Mouse (Mus musculus) left cerebral cortex, adult 9 months (tissue): ENCODE data around the gene Snx30.
A peak's percentile ranks its signal among the peaks of the same experiment; 100 is the strongest.

Experiments used
- DNase-seq, 2 experiments: peaks; one replicate each; pipeline ENCODE4 v3.0.0; 2022; ENCODE audit warnings: low spot score in 2 of 2

Gene Snx30

DNA sequence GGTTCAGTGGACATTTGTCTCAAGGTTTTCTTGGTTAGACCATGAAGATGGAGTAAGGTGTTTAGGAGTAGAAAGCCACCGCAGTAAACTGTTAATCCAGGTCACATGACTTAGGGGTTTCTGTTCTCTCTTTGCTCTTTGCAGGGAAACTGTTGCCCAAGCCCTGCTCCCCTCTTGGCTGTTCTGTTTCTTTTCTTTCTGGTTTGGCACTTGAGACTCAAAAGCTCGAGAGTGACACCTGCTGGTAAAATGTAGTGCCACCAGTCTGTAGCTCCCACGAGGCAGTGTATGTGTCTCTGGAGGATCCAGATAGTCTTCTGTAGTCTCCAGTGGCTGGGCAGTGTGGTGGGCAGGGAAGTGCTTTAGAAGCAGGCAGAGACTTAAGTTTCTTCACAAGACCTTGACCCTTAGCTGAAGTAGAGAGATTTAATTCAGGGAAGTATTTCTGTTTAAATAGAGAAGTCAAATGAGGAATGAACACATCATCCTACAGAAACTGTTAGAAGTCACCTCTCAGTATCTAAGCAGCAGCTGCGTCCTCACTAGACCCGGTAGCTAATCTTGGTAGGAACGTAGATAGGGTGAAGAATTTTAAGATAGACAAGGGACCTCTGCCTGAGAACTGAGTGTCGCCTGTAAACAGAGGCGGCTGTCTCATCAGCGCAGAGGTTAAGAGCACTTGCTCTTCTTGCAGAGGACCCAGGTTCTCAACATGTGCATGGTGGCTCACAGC, 65.4 kb downstream of the Snx30 start:
- peak in 1 of 2 experiments; percentile 92 for DNase-seq

DNA sequence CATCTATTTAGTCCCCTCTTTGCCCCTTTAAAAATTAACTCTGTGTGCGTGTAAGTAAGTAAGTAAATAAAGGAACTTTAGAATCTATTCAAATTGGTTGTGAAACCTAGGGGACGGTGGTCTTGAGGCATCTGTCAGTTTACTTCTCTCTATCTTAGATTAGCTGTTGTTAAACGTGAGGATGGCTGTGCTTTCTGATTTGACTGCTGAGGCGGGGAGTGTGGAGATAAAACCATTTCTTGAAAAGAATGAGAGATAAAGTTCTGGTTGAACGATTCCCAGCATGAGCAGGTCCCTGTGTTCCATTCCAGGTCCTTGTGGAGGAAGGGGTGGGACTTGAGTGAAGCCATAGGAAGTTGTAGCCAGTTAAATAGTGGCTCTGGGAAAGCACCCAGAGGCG, 67.6 kb downstream of the Snx30 start:
- no peak for DNase-seq

DNA sequence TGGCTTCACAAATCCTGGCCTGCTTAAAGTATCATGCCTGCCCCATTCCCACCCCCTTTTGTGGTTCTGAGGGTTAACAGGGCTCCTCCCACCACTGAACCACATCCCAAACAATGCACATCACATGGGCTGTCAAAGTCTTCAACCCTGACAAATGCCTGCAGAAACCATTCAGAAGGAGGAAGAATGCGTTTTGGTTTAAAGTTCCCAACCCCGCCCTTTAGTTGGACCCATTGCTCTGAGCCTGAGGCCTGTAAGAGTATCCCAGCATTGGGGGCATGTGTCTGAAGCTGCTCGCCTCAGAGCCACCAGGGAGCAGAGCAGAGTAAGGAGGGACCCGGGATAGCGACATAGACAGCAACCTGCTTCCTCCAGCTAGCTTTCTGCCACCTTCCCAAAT, 68.2 kb downstream of the Snx30 start:
- DNase-seq = no peak

DNA sequence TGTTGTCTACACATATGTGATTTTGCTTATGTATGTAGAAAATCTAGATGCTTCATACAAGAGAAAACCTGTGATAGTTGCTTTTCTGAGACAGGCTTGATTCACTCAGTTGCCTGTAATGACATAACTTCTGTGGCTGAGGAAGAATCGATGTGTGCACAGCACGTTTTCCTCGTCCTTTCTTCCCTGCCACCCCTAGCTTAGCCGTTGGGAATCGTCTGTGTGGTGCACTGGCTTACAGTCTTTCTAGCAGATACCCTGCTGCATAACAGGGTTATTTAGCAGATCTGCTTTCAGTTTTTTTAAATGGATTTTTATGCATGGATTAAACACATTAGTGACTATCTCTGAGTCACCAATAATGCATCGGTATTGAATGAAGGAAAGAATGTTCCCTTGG, 70.9 kb downstream of the Snx30 start:
- DNase-seq = no peak

DNA sequence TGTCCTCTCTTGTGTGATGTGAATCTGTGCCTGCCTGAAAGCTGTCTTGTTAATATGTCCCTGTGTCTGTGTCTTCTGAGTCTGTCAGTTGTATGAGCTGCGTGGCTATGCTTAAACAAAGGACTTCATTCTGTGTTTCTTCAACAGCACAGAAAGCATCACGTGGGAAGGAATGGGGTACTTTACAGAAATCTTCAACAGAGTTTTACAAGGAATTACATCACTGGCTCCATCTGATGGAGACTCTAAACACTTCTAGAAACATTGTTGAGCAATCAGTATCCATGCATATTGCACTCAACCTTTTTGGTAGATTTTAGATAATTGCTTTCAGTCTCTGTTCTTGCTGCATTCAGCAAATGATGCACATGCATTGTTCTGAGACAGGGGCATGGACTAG, 71.4 kb downstream of the Snx30 start:
- no peak for DNase-seq

DNA sequence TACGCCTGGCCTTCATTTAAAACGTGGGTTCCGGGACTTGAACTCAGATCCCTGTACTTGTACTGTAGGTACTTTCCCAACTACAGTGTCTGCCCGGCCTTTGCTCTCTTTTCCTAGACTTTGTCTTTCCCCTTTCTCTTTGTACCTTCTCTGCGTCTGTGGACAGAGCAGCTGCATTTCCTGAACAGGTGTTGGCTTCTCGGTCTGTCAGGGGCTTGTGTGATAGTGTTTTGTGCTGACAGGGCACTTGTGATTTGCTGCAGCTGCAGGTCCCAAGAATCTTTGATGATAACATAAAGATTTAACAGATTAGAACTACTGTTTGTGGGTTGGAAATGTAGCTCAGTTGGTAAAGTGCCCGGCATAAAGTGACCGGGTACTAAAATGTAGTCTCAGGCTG, 73.0 kb downstream of the Snx30 start:
- no peak for DNase-seq

DNA sequence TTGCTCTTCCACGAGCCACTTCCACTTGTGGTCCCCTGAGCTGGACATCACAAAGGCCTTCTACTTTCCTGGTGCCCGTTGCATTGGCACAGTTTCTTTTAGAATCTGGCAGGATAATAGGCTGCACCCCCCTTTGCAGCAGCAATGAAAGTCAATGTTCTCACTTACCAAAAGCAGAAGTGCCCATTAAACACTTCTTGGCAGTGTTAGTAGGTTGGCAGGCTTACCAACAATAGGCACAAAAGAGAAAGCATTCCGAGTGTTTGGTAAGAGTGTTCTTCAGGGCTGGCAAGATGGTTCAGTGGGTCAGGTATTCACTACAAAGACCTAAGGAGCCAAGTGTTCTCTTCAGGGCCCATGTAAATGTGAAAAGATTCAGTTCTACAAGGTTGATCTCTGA, 73.8 kb downstream of the Snx30 start:
- DNase-seq = no peak

DNA sequence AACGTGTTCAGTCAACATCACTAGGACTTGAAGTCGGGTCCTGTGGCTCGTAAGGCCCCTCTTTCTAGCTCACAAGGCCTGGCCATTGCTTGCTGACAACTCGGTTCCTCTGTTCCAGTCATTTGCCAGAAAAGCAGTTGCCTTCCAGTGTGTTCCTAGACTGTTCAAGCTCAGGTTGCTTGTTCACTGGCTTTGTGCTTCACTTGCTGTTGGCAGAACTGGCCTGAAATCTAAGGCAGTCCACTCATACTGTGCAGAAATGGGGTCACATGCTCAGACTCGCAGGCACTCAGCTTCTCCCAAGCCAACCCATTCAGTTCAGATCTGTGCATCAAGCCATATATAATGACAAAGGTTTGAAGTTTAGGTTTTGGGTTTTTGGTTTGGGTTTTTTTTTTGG, 75.1 kb downstream of the Snx30 start:
- DNase-seq = no peak

DNA sequence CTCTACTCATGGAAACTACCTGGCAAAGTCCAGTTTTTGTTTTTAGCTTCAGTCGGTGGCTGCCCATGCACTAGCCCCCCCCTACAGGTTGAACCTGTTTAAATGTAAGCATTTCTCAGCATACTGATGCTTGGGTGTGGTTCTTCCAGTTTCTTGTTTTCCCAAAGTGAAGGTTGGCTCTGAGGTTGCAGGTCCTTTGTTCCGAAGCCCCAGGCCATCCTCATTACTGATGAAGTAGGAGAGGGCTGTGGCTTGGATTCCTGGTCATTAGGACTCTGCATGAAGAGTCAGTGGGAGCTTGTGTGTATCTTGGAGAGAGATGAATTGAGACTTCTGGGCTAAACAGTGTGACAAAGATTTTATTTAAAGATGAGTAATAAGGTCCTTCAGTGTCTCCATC, 75.6 kb downstream of the Snx30 start:
- DNase-seq = no peak

DNA sequence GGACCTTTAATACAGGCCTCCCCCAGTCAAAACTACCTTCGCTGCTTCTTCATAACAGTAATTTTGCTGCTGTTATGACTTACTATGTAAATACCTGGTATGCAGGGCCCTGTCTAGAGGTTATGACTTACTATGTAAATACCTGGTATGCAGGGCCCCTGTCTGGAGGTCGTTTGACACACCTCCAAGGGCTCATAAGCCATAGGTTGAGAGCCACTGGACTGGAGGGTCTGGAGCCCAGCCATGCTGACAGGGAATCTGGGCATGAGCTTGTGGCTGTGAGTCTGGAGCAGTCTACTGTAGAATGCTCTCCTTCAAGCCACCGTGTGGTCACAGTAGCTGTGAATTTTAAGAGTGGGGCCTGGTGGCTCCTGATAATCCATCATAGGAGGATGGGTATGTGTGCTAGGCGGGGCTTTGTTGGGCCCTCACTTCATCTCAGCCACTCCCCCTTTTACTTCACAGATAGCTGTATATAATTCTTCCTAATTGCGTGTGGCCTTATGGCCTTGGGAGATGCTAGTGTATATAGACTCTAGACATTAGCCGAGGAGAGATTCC, 78.6 kb downstream of the Snx30 start:
- DNase-seq = no peak

DNA sequence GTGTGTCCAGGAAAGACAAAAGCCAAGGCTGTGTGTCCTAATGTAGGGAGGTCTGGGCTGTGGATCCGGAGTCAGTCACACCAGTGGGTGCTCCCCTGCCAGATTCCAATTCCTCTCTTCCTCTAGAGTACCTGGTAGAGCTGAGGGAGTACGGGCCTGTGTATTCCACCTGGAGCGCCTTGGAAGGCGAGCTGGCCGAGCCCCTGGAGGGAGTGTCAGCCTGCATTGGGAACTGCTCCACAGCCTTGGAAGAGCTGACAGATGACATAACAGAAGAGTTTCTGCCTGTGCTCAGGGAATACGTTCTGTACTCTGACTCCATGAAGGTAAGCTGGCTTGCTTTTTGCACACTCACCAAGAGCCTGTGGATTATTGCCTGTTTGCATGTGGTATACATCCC, 80.6 kb downstream of the Snx30 start:
- no peak for DNase-seq

DNA sequence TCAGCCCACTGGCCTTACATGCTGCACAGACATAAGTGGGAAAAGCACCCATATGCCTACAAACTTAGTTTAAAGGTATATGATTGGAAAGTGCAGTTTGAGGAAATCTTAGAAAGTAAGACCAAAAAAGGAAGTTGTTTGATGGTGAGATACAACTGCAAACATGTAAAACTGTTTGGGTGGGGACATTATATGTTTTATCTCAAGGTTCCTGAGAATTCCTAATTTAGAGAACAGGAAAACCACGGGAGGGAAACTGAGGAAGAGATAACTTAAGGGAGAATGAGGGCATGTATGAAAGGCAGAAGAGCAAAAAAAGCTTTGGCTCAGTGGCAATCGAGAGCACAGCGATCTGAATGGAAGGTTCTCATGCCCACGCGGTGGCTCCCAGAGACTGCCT, 81.4 kb downstream of the Snx30 start:
- DNase-seq = no peak

DNA sequence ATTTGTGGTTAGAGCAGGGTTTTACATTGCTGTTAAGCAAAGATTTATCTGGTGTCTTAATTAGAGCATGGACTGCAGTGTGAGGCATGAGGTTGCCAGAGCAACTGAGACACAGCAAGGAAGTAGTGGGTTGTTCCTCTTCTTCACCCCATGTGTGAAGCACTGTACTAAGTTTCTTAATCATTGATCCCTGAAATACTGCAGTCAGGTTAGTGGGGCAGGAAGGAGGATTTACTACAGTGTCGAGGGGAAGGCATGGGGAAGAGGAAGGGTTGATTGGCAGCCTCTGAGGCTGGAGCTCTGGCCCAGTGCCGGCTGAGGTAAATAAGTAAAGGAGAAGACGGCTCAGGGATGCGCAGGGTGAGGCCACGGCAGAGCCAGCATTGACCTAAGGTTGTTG, 82.4 kb downstream of the Snx30 start:
- no peak for DNase-seq

DNA sequence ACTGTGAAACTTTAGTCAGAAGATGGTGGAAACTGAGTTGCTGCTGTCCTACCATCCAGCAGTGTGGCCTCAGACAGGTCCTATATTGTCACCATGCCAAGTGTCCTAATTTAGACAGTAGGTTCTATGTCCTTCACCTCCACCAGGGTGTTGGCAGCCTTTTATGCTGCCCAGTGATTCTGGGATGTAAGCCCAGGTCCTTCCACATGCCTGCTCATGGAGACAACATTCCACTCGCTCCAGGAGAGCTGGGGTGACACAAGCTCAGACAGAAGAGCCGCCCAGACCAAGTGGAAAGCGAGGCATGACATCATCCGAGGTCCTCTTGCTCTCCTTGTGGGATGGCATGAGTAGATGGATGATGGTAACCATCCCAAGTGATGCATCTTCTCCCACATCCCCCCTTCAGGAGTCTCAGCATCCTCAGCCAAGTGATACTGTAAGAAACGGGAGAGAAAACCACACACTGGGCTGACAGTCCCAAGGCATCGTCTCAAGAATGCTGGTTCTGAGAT, 84.5 kb downstream of the Snx30 start:
- DNase-seq = no peak

DNA sequence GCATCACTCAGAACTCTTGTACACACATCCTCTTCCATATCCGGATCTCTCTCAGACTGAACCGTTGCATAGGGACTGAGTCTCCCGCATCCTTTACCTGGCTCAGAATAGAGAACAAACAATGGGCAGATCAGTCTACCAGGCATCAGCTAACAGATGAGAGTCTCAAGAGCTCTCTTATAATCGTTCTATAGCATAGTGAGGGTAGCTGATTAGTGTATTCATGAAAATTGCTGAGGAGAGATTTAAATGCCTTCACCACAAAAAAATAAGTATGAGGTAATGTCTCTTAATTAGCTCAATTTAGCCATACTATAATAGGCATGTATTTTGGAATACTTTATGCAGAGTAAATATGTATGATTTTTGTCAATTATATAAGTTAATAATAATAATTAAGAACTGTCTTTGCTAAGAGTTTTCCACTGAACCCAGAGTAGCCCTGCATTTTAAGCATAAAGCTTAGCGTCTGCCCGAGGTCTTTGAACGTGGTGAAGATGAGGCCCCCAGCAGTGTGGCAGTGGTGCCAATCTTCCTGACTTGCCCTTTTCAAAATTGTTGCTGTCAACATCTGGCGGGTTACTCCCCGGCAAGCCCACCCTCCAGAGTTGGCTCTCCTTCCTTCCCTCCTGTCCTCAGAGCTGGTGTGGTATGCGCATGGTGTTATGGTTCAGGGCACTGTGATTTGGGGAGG, 86.2 kb downstream of the Snx30 start:
- DNase-seq = no peak

DNA sequence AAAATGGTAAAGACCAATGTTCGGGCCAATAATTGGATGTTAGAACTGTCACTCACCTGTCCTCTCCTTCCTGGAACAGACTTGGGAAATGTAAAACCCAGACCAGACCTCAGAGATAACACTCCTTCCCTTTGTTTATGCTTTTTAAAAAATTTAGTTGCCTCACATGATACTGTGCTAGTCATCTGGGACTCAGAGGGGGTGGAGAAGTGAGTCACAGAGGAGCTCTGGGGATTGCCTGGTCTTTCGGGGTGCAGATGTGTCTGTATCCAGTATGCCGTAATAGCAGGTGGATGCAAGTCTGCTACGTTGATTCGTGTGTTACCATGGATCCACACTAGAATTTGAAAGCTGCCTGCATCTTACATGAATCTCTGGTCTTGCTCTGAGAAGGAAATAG, 87.1 kb downstream of the Snx30 start:
- DNase-seq = no peak

DNA sequence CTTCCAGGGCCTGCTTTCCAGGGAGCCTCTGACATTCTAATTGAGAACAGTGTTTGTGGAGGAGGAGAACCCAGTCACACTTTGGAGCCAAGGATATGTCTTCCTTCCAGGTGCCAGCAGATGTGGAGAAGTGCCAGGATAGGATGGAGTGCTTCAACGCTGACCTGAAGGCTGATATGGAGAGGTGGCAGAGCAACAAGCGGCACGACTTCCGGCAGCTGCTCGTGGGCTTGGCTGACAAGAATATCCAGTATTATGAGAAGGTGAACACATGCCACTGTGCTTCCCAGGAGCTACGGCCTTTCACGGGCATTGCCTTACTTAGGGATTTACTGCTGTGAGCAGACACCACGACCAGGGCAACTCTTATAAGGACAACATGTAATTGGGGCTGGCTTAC, 88.8 kb downstream of the Snx30 start:
- no peak for DNase-seq

DNA sequence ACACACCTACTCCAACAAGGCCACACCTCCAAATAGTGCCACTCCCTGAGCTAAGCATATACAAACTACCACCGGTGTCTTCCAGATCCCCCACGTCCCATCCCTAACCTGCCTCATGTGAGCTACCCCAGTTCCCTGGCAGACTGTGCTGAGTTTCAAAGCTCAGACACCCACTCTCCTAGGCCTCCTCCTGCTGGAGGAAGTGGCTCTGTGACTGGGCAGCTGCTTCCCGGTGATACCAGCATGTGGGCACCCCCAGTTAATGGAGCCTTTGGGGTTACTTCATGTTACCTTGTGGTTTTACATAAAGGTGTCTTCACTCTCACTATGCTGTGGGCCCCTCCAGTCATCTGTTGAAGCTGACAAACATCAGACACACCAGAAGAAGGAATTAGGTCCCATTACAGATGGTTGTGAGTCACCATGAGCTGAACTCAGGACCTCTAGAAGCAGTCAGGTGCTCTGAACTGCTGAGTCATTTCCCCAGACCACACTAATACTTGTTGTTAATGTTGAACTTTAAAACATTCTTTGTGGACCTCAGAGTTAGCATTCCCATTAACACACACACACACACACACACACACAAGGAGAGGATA, 89.4 kb downstream of the Snx30 start:
- DNase-seq = no peak

DNA sequence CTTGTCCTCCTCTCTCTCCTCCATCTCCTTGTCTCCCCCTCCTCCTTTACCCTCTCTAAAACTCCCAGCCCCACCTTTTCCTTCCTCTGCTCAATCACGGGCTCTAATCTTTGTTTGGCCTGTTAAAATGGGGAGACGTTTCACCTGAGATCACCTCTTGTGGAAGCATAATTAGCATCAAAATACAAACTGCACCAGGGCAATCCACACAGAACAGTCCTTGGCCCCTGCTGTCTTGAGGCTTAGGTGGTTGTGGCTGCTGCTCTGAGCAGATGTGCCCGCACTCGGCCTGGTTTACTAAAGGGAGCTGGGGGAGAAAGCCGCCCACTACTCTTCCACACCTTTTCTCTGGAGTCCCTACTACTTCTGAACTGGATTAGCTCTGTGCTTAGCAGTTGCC, 90.4 kb downstream of the Snx30 start:
- no peak for DNase-seq

DNA sequence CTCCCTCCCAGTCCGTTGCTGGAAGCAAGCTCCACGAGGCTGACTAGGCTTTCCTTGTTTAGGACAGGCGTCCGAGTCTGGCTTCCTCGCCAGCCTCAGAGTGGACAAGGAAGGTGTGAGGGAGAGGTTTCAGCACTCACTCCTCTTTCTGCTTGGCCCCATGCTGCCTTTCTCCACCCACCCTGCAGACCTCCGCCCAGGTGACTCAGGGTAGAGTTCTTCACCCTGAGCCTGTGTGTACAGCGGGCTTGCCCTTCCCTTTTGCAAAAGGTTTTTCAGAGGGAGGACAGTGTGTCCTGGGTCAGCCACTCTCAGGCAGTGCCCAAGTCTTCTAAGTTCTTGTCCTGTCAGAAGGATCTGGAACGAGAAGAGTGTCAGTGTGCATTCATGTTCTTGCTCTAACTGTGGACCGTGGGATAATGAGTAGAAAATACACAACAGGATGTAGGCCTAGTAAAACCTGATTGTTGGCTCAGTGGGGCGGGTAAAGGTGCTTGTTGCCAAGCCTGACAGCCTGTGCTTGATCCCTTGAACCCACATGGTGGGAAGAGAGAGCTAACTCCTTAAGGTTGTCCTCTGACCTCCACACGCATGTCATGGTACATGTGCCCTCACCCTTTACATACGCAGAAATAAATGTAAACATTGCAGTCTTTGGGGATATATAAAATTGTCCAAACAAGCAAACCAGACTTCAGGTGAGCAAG, 92.3 kb downstream of the Snx30 start:
- no peak for DNase-seq

DNA sequence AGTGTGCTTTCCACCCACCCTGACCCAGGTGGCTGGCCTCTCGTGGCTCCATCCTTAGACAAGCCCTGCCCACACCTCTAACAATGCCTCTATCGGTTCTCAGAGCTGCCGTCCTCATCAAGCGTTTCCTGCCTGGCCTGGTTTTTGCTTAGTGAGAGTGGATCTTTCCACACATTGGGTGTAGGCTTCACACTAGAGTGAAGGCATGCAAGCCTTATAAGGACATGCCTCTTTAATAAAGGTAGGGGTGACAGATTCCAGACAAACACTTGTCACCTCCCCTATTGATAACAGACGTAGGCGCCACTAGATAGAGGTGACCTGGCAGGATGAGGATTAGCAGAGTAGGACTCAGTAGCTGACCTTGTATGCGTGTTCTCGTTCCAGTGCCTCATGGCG, 92.9 kb downstream of the Snx30 start:
- DNase-seq = no peak

DNA sequence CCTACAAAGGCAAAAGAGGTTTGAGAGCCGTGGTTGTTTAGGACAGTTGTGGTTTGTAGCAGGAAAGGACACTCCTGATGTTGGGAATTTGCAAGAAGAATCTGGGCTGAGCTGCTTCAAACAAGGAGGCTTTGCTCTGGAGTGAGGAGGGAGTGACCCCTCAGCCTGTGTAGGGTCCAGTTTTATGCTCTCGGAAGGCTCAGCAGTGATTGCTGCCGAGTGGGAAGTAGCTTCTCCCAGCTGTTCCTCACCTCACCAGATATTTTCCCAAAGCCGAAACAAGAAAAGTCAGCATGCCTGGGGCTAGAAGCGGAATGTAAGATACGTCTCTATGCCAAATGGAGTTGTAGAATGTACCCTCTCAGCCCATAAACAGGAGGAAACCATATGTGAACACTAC, 96.2 kb downstream of the Snx30 start:
- DNase-seq = no peak
